Mouse (Mus musculus) megakaryocyte, embryonic 14.5 days (primary cell): Measurements from ENCODE around the gene Ehbp1. TPM values are rescaled to one million over a fixed set of nuclear protein-coding genes. Genes with fewer than 3 reads are reported as not detected.

Experiments
- H3K27me3 ChIP-seq: replicated peaks from 2 replicates; pipeline ENCODE3; 2012; ENCODE audit warnings: inconsistent platforms
- H3K36me3 ChIP-seq: replicated peaks from 2 replicates; pipeline ENCODE3; 2012; ENCODE audit warnings: low read length, inconsistent platforms, mixed read lengths
- H3K4me1 ChIP-seq: 2 replicates; pipeline ENCODE4 v1.6.1; 2012; ENCODE audit warnings: inconsistent platforms
- H3K4me3 ChIP-seq: replicated peaks from 2 replicates; pipeline ENCODE3; 2012; ENCODE audit warnings: moderate library complexity, mild to moderate bottlenecking, inconsistent platforms
- H3K9me3 ChIP-seq: 2 replicates; pipeline ENCODE4 v1.6.1; 2012; ENCODE audit warnings: inconsistent platforms
- FLI1 ChIP-seq: IDR thresholded peaks from 2 replicates; pipeline ENCODE4 v1.6.1; 2012; ENCODE audit warnings: low read length, inconsistent platforms, mixed read lengths
- GATA1 ChIP-seq: IDR thresholded peaks from 3 replicates; pipeline ENCODE4 v1.6.1; 2012; ENCODE audit warnings: mixed read lengths, low read length, inconsistent platforms, borderline replicate concordance
- polyA plus RNA-seq: library from polyadenylated mRNA; stranded (reverse); fragments of >175 nt; gene quantifications from 2 replicates; pipeline ENCODE4 v1.2.3, GENCODE M21; 2012; ENCODE audit warnings: low replicate concordance; ENCODE audit not compliant: insufficient read depth

Gene Ehbp1
- polyA plus RNA-seq, 1 experiment: 0.10 TPM

DNA sequence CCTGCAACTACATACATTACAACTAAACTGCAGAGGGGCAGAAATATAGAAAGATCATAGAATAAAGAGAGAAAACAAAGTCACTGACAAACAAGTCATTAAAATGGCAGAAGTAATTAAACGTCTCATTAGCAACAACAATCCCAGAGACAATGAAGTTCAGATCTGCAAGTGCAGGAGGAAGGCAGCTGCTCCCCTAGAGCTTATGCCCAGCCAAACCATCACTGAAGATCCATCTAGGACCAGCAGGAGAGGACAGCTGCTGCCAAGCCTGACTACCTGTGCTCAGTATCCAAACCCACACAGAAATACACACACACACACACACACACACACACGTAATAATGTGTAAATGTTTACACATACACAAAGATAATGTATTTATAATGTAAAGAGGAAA is 92.7 kb downstream of the Ehbp1 start:
- no peak overlapping the region for H3K4me3 ChIP-seq
- H3K36me3 ChIP-seq: no peaks in the 10 kb centered on the region
- no peak for TF ChIP-seq FLI1
- TF ChIP-seq GATA1: no peak
- H3K4me1 ChIP-seq: no peaks in the 10 kb centered on the region
- no peaks in the 10 kb centered on the region for H3K27me3 ChIP-seq
- H3K9me3 ChIP-seq: peaks cover 3% of the 10 kb centered on the region; the same call in 1 of the 2 replicates

DNA sequence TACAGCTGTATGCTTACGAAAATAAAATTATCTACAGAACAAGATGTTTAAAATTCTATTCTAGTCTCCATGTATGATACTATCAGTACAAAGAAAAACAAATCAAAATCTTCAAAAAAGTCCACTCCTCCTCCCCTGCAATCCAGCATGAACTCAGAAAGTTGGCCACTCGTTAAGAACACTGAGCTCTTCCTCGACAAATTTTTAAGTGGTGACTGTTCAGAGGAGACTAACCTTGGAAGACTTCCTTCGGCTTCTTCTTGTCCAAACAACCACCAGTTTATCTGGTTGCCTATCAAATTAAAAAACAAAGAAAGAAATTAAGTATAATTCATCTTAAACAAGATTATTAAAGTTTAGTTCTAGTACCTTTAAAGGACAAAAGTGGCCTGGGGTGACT is 94.4 kb downstream of the Ehbp1 start:
- Histone ChIP-seq H3K9me3 (peaks cover 3% of the 10 kb centered on the region; the same call in 1 of the 2 replicates), H3K4me1 (no peaks in the 10 kb centered on the region), H3K27me3 (no peaks in the 10 kb centered on the region), H3K36me3 (no peaks in the 10 kb centered on the region), H3K4me3 (no peak overlapping the region)
- TF ChIP-seq GATA1 (no peak), FLI1 (no peak)

DNA sequence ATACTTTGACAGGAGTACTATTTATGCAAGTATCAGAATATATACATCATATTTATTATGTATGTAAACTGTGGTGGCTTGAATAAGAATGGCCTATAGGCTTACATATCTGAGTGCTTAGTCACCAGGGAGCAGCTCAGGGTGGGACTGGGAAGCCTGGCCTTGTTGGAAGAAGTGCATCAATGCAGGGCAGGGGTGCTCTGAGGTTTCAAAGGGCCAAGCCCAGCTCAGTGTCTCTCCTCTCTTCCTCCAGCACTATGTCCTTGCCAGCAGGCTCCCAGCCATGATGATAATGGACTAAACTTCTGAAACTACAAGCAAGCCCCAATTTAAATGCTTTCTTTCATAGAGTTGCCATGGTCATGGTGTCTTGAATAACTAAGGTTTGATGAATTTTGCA is 95.0 kb downstream of the Ehbp1 start:
- no peaks in the 10 kb centered on the region for H3K27me3 ChIP-seq

DNA sequence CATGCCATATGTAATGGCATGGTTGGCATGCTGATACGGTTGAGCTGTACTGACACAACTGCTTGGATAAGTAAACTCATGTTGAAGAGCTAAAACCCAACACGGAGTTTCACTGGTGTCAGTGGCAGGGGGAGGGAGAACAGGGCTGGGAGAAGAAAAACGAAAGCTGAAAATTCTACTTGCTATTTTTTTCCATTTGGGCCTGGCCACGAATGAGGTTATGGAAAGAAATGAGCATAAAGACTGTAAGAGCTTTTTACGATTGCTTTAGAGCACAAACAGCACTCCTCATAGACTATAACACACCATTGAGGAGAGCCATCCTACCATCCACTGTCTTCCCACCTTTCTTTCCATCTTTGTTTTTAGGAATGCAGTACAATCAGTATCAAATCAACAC is 106.5 kb downstream of the Ehbp1 start:
- Histone ChIP-seq H3K4me3 (no peak overlapping the region), H3K9me3 (no peaks in the 10 kb centered on the region), H3K27me3 (no peaks in the 10 kb centered on the region), H3K36me3 (no peaks in the 10 kb centered on the region), H3K4me1 (no peaks in the 10 kb centered on the region; the same call in 1 of the 2 replicates)
- TF ChIP-seq GATA1: no peak
- TF ChIP-seq FLI1: no peak

More for the DNA sequence above, 95.0 kb downstream of the Ehbp1 start:
- H3K36me3 ChIP-seq: no peaks in the 10 kb centered on the region
- no peak overlapping the region for H3K4me3 ChIP-seq
- no peak for TF ChIP-seq FLI1
- no peak for TF ChIP-seq GATA1
- no peaks in the 10 kb centered on the region for H3K4me1 ChIP-seq
- H3K9me3 ChIP-seq: peaks cover 3% of the 10 kb centered on the region; the same call in 1 of the 2 replicates

DNA sequence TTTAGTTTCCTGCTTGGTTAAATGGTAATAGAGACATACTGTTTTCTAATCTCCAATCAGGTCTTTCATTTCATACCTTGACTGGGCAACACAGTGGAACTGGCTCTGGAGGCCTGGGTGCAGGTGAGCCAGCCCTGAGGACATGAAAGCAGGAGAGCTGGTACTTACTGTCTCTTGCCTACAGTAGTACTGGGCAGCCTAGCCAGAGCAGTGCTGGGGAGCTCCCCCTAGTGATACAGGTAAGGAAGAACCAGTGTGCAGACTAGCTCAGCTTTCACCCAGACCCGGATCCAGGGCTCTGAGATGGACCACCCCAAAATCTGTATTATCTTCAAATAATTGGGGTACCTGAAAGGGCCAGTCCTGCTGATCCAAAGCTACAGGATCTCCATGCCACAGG is 107.4 kb downstream of the Ehbp1 start:
- no peaks in the 10 kb centered on the region for H3K4me1 ChIP-seq
- TF ChIP-seq GATA1 (no peak), FLI1 (no peak)

DNA sequence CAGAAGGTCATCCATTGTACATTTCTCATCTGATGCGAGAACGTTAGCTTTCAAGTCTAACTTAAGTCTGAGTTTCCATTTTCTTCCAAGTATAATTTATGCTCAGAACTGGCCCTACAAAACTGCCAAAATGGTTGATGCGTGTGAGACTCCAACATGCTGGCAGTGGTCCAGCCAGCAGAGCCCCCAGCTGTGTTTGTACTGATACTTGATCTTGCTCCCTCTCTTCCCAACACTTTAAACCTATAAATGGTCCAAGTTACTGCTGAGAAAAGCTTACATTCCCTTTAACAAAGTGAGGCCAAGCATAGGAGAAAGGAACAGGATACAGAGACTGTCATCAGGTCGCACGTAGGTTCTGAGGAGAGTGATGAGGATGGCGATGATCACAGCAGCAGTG is 111.2 kb downstream of the Ehbp1 start:
- Histone ChIP-seq H3K36me3 (no peaks in the 10 kb centered on the region), H3K4me1 (no peaks in the 10 kb centered on the region), H3K27me3 (peaks cover 2% of the 10 kb centered on the region), H3K4me3 (no peak overlapping the region), H3K9me3 (no peaks in the 10 kb centered on the region)
- TF ChIP-seq GATA1 (no peak), FLI1 (no peak)

More for the DNA sequence above, 107.4 kb downstream of the Ehbp1 start:
- Histone ChIP-seq H3K9me3 (no peaks in the 10 kb centered on the region), H3K27me3 (no peaks in the 10 kb centered on the region), H3K36me3 (no peaks in the 10 kb centered on the region), H3K4me3 (no peak overlapping the region)

DNA sequence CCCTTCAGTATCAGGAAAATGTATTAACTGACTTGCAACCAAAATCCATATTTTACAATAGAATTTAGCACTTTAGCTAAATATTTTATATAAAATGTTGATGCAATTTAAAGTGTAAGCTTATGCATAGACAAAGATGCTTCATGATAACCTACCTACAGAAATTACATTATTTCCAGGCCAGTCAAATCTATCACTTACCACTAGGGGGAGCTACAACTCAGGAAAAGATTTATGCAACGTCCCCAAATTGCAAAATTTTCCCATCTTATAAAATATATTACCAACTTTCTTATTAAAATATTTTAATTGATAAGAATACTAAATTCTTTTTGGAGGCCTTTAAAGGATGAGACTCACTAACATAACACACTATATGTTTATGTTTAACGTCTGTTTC is 116.5 kb downstream of the Ehbp1 start:
- TF ChIP-seq FLI1: no peak
- no peak for TF ChIP-seq GATA1

DNA sequence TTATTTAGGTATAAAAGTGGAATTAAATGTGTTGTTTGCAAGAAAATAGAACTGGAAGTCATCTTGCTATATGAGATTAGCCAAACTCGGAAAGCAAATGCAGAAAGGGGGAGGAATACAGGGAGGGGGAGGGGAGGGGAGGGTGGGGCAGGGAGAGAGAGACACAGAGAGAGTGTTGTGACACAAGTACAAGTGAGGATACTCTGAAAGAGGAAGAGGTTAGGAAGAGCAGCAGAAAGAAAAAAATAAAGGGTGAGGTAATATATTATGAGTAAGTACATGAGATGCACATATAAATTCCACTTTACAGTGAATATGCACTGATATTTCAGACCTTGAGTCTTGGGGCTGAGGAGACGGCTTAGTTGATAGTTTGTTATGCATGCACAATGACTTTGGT is 123.9 kb downstream of the Ehbp1 start:
- TF ChIP-seq FLI1: no peak
- no peak for TF ChIP-seq GATA1
- Histone ChIP-seq H3K4me3 (no peak overlapping the region), H3K36me3 (no peaks in the 10 kb centered on the region), H3K9me3 (no peaks in the 10 kb centered on the region), H3K4me1 (no peaks in the 10 kb centered on the region), H3K27me3 (no peaks in the 10 kb centered on the region)

More for the DNA sequence above, 116.5 kb downstream of the Ehbp1 start:
- Histone ChIP-seq H3K9me3 (no peaks in the 10 kb centered on the region), H3K27me3 (peaks cover 2% of the 10 kb centered on the region), H3K4me1 (no peaks in the 10 kb centered on the region), H3K36me3 (no peaks in the 10 kb centered on the region), H3K4me3 (no peak overlapping the region)

DNA sequence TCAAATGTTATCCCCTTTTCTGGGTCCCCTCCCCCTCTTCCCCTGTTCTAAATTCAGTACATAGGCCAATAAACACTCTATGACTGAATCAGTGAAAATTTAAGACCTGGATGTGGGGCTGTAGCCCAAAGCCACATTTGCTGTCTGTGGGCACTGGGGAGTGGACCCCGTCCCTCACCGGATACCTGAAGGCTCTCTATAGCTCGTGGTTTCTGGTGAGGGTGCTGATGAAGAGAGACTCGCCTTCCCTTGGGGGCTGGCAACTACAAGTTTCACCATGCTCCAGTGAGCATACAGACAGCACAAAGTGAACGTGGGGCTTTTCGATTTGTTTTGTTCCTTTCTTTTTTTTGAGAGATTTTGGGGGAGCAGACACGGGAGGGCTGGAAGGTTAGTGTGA is 125.2 kb downstream of the Ehbp1 start:
- Histone ChIP-seq H3K4me1 (no peaks in the 10 kb centered on the region), H3K36me3 (no peaks in the 10 kb centered on the region), H3K9me3 (no peaks in the 10 kb centered on the region), H3K4me3 (no peak overlapping the region), H3K27me3 (no peaks in the 10 kb centered on the region)
- no peak for TF ChIP-seq GATA1
- no peak for TF ChIP-seq FLI1

DNA sequence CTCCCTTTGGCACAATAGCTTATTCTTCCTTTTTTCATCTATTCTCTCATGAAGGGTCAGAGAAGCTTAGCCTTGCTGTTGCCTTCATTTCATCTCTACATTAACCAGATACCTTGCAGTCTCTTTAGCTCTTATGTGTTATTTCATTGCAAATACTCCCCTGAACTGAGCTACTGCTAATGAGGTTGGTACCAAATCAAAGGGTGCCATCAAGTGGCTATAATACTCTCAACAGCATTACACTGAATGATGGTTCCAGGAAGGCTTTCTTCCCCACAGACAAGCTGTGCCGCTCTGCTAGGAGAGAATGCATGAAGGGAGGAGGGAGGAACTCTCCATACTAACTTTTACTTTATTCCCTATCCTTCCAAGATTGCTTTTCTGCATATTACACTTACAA is 135.5 kb downstream of the Ehbp1 start:
- H3K9me3 ChIP-seq: no peaks in the 10 kb centered on the region
- no peak for TF ChIP-seq GATA1
- no peak for TF ChIP-seq FLI1
- H3K4me3 ChIP-seq: no peak overlapping the region
- no peaks in the 10 kb centered on the region for H3K4me1 ChIP-seq
- H3K36me3 ChIP-seq: no peaks in the 10 kb centered on the region
- no peaks in the 10 kb centered on the region for H3K27me3 ChIP-seq

DNA sequence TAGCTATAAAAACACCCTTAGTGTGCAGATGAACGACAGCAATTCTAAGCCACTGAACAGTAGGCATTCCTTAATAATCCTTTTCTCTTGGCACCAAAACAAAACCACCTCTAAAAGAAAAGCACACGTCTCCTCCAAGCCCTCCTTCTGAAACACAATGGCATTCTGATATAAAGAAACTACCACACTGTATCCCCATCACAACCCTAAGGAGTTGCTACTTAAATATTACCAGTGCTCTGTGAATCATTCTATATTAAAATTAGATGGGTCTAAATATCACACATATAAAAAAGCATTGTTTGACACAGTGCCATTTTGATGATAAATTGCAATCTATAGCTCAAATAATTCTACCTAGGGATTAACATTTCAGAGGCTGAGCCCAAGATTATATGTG is 135.9 kb downstream of the Ehbp1 start:
- no peaks in the 10 kb centered on the region for H3K4me1 ChIP-seq
- no peak overlapping the region for H3K4me3 ChIP-seq
- H3K36me3 ChIP-seq: no peaks in the 10 kb centered on the region
- TF ChIP-seq GATA1: no peak
- no peak for TF ChIP-seq FLI1
- no peaks in the 10 kb centered on the region for H3K9me3 ChIP-seq
- no peaks in the 10 kb centered on the region for H3K27me3 ChIP-seq
